Mouse (Mus musculus) liver, embryonic 14.5 days (tissue): Measurements from ENCODE around the gene Mettl6. TPM values are rescaled to one million over a fixed set of nuclear protein-coding genes. Genes with fewer than 3 reads are reported as not detected.

ENCODE experiments used
- ATAC-seq: fragments of 200-750 bp; cut with Nextera tagmentation; 2 replicates; pipeline ENCODE4 v1.8.0; 2017; ENCODE audit warnings: moderate number of reproducible peaks, mild to moderate bottlenecking, moderate library complexity; ENCODE audit not compliant: insufficient read depth
- DNase-seq, 3 experiments: peaks; one replicate each; pipeline ENCODE4 v3.0.0-alpha.2; 2012 to 2013; ENCODE audit warnings: low read depth in 3 of 3, low spot score in 3 of 3
- H3K27ac ChIP-seq: fragments of 300-500 bp; sonication (generic); 2 replicates; pipeline ENCODE4 v1.5.1; 2014; ENCODE audit warnings: moderate library complexity, mild to moderate bottlenecking, control low read depth, inconsistent platforms
- H3K27me3 ChIP-seq: fragments of 300-500 bp; sonication (generic); 2 replicates; pipeline ENCODE4 v1.6.1; 2014; ENCODE audit warnings: mild to moderate bottlenecking, low read length, moderate library complexity; ENCODE audit not compliant: control insufficient read depth, insufficient read depth
- H3K36me3 ChIP-seq: fragments of 300-500 bp; sonication (generic); replicated peaks from 2 replicates; pipeline ENCODE4 v1.6.1; 2014; ENCODE audit warnings: low read depth; ENCODE audit not compliant: control insufficient read depth, insufficient read depth
- H3K4me1 ChIP-seq, 2 experiments: fragments of 200-500 bp in 1 of 2; fragments of 300-500 bp in 1 of 2; sonication (generic) in 1 of 2; replicated peaks; 2 replicates each; pipeline ENCODE4 v1.6.1; 2012 to 2014; ENCODE audit warnings: antibody characterized with exemption in 1 of 2, inconsistent platforms in 1 of 2, low read length in 1 of 2; ENCODE audit not compliant: control insufficient read depth in 2 of 2, insufficient read depth in 2 of 2
- H3K4me2 ChIP-seq: fragments of 300-500 bp; sonication (generic); 2 replicates; pipeline ENCODE4 v1.6.1; 2014; ENCODE audit warnings: low read depth, mild to moderate bottlenecking, control low read depth, moderate library complexity
- H3K4me3 ChIP-seq, 2 experiments: fragments of 200-500 bp in 1 of 2; fragments of 300-500 bp in 1 of 2; sonication (generic) in 1 of 2; 2 replicates each; pipeline ENCODE4 v1.5.1; 2012 to 2014; ENCODE audit warnings: low read depth in 2 of 2, low read length in 2 of 2, mild to moderate bottlenecking in 2 of 2, control low read depth in 1 of 2, inconsistent platforms in 1 of 2, moderate library complexity in 1 of 2; ENCODE audit not compliant: insufficient read depth in 1 of 2
- H3K9ac ChIP-seq: fragments of 300-500 bp; sonication (generic); replicated peaks from 2 replicates; pipeline ENCODE4 v1.6.1; 2014; ENCODE audit warnings: mild to moderate bottlenecking, control low read depth, moderate library complexity
- H3K9me3 ChIP-seq: fragments of 300-500 bp; sonication (generic); 2 replicates; pipeline ENCODE4 v1.6.1; 2016; ENCODE audit warnings: low read length, mixed read lengths; ENCODE audit not compliant: control insufficient read depth
- CTCF ChIP-seq: IDR thresholded peaks from 2 replicates; pipeline ENCODE4 v1.5.1; 2016; ENCODE audit warnings: antibody characterized with exemption, low read depth, control low read depth
- EP300 ChIP-seq: IDR thresholded peaks from 2 replicates; pipeline ENCODE4 v1.6.1; 2016; ENCODE audit warnings: antibody characterized with exemption, low read depth
- WGBS: fragments of 180-500 bp; shearing (Covaris S2); extraction: QIAGEN DNeasy Blood & Tissue Kit; methylation state at CpG from one replicate; pipeline ENCODE4 v1.1.7; 2014; ENCODE audit not compliant: insufficient replicate concordance; 5-methylcytosine and 5-hydroxymethylcytosine counted together
- polyA plus RNA-seq, 2 experiments: library from polyadenylated mRNA; depleted of rRNA in 1 of 2; stranded (reverse) in 1 of 2; unstranded in 1 of 2; fragments of >200 nt; fragmentation: Nextera tagmentation in 1 of 2; extraction: Ambion mirVana in 1 of 2; gene quantifications; 2 replicates each; pipeline versions ENCODE4 v1.2.1 to v1.2.3; 2012 to 2014

The Mettl6 gene
- polyA plus RNA-seq (2012; rRNA removed) (5.4 and 9.6 TPM in 2 replicates), polyA plus RNA-seq (2014; fragmentation: Nextera tagmentation; extraction: Ambion mirVana) (28.9 and 30.5 TPM in 2 replicates)

GRCm38 (mm10) chr14:31494975-31495455 is at the start of gene Mettl6:
Mettl6 (minus strand) TSS chr14:31495040.
- Histone ChIP-seq H3K9me3 (no peaks in the 10 kb centered on the region), H3K36me3 (peaks cover 41% of the 10 kb centered on the region), H3K27me3 (no peaks in the 10 kb centered on the region), H3K4me2 (peak within 1 kb of the TSS; percentile 97), H3K9ac (peak within 1 kb of the TSS; percentile 93), H3K4me3 (peak within 1 kb of the TSS; percentile 86 to 99), H3K4me1 (peaks cover 22 to 26% of the 10 kb centered on the region in 2 experiments), H3K27ac (peak within 1 kb of the TSS; percentile 86)
- DNase-seq = peak; percentile 89 to 91 (median 91)
- no peak for TF ChIP-seq CTCF
- peak; percentile 40; the same call in 1 of the 2 replicates for TF ChIP-seq EP300
- under 1% methylated on average over 49 of the region's 49 CpGs for WGBS
- ATAC-seq = peak; percentile 84

- TF ChIP-seq CTCF (no peak), EP300 (no peak)
- H3K4me1 ChIP-seq = no peaks in the 10 kb centered on the region
- no peak overlapping the region for H3K4me3 ChIP-seq
- DNase-seq = no peak
- H3K4me2 ChIP-seq = no peak overlapping the region
- no peak for ATAC-seq
- H3K9ac ChIP-seq = no peak overlapping the region
- H3K36me3 ChIP-seq = no peaks in the 10 kb centered on the region
- H3K27me3 ChIP-seq = no peaks in the 10 kb centered on the region
- H3K27ac ChIP-seq = no peak overlapping the region
- 69% methylated on average over 11 of the region's 11 CpGs for WGBS
- no peaks in the 10 kb centered on the region for H3K9me3 ChIP-seq
Measured at GRCm38 (mm10) chr14:31543885-31544442, 49.1 kb upstream of the Mettl6 start.

GRCm38 (mm10) chr14:31537298-31537697 is 42.5 kb upstream of the Mettl6 start:
- Histone ChIP-seq H3K27ac (no peak overlapping the region), H3K9me3 (no peaks in the 10 kb centered on the region), H3K4me3 (no peak overlapping the region), H3K9ac (no peak overlapping the region), H3K27me3 (no peaks in the 10 kb centered on the region), H3K4me1 (peaks cover 0 to 3% of the 10 kb centered on the region in 2 experiments; a peak in 2 of 4 replicates), H3K36me3 (no peaks in the 10 kb centered on the region), H3K4me2 (no peak overlapping the region)
- WGBS = 53% methylated on average over 6 of the region's 6 CpGs
- no peak for TF ChIP-seq CTCF
- TF ChIP-seq EP300 = no peak
- no peak for ATAC-seq
- DNase-seq = no peak

GRCm38 (mm10) chr14:31532656-31533055 is 37.8 kb upstream of the Mettl6 start:
- H3K36me3 ChIP-seq = no peaks in the 10 kb centered on the region
- no peak overlapping the region for H3K4me3 ChIP-seq
- H3K4me1 ChIP-seq = peaks cover 0 to 17% of the 10 kb centered on the region in 2 experiments; a peak in 3 of 4 replicates
- DNase-seq = no peak
- TF ChIP-seq CTCF = no peak
- TF ChIP-seq EP300 = no peak
- no peak overlapping the region for H3K4me2 ChIP-seq
- 23% methylated on average over 3 of the region's 3 CpGs for WGBS
- H3K27ac ChIP-seq = no peak overlapping the region
- H3K9me3 ChIP-seq = no peaks in the 10 kb centered on the region
- H3K27me3 ChIP-seq = no peaks in the 10 kb centered on the region
- H3K9ac ChIP-seq = no peak overlapping the region
- no peak for ATAC-seq

- Histone ChIP-seq H3K4me2 (no peak overlapping the region), H3K27me3 (no peaks in the 10 kb centered on the region), H3K27ac (no peak overlapping the region; the same call in 1 of the 2 replicates), H3K4me3 (no peak overlapping the region), H3K9ac (no peak overlapping the region), H3K36me3 (no peaks in the 10 kb centered on the region), H3K9me3 (no peaks in the 10 kb centered on the region), H3K4me1 (peaks cover 0 to 17% of the 10 kb centered on the region in 2 experiments; a peak in 3 of 4 replicates)
- WGBS = 27% methylated on average over 12 of the region's 12 CpGs
- ATAC-seq = no peak
- TF ChIP-seq CTCF (no peak), EP300 (no peak)
- DNase-seq = no peak
Measured at GRCm38 (mm10) chr14:31531506-31532148, 36.8 kb upstream of the Mettl6 start.
